In the genomic region with DNA sequence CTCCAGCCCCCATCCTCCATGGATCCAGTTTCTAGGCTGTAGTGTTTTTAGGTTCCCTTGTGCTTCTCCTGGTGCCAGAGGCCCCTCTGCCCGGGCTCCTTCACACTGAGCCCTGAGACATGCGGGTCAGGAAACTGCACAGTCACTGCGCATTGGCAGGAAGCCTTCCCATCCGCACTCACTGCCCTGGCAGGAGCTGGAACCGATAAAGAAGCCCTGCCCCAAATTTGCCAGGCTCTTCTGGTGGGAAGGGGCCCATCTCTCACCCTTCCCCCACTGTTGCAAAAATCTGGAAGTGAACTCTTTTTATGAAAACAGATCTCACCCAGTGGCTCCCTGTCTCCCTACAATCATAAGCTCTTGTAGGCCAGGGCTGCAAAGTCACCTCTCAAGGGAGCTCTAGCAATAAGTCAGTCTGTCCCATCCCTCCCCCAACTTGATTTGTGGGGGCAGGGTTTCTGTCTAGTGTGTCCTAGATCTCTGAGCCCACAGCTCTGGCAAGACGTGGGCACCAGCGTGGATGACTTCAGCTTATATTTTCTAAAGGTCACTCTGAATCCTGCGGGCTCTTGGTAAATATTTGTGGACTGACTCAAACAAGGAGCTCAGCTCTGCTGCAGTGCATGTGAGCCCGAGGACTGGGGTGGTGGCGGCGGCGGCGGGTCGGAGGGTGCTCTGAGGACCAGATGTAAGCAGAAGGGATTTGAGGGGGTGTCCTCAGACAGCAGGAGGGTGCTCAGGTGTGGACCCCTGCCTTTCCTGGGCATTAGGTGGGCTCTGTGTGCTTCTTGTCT, we compare ENCODE assay signal across 7 mouse cellular contexts. TPM values are rescaled to one million over a fixed set of nuclear protein-coding genes. Genes with fewer than 3 reads are reported as not detected.
DNase-seq lines count a peak whose midpoint lies in the region; ATAC-seq lines count a peak whose summit lies in the region.

No protein-coding gene starts in this region.

- WGBS in embryonic facial prominence, embryonic 13.5 days = 32% methylated on average over 14 of the region's 14 CpGs
- WGBS in heart, embryonic 15.5 days = 33% methylated on average over 14 of the region's 14 CpGs

- peak; percentile 23 for DNase-seq in ES-CJ7 (ENCODE audit: low read depth, low spot score)
- peak; percentile 96 for DNase-seq in adipocyte (ENCODE audit: low spot score)
- peak; percentile 85 for DNase-seq in kidney, postnatal 14 days
- peak; percentile 83 for DNase-seq in lung, postnatal 25 days (ENCODE audit: low spot score)
- peak; percentile 78 to 89 for DNase-seq in spleen, postnatal 10 days (ENCODE audit: low spot score in 2 of 2)

- peaks cover 71% of the 10 kb centered on the region for H3K4me1 ChIP-seq in embryonic facial prominence, embryonic 13.5 days
- peaks cover 86% of the 10 kb centered on the region for H3K4me1 ChIP-seq in heart, embryonic 15.5 days (replicated peaks)

- H3K4me3 ChIP-seq in embryonic facial prominence, embryonic 13.5 days = no peak overlapping the region
- H3K4me3 ChIP-seq in heart, embryonic 15.5 days = peak overlapping the region; percentile 12

- no peak for ATAC-seq in embryonic facial prominence, embryonic 13.5 days (ENCODE audit: insufficient number of reproducible peaks, insufficient read depth, low FRiP score, low TSS enrichment, low read depth)
- ATAC-seq in heart, embryonic 15.5 days (replicated peaks; ENCODE audit: insufficient number of reproducible peaks, insufficient read depth, low FRiP score, low read depth) = no peak

- H3K9ac ChIP-seq in embryonic facial prominence, embryonic 13.5 days = peak overlapping the region; percentile 73
- peak overlapping the region; percentile 54 for H3K9ac ChIP-seq in heart, embryonic 15.5 days

- no peaks in the 10 kb centered on the region for H3K27me3 ChIP-seq in embryonic facial prominence, embryonic 13.5 days
- no peaks in the 10 kb centered on the region for H3K27me3 ChIP-seq in heart, embryonic 15.5 days

- H3K9me3 ChIP-seq in embryonic facial prominence, embryonic 13.5 days = no peaks in the 10 kb centered on the region
- no peaks in the 10 kb centered on the region for H3K9me3 ChIP-seq in heart, embryonic 15.5 days (replicated peaks)

- peaks cover 25% of the 10 kb centered on the region for H3K36me3 ChIP-seq in embryonic facial prominence, embryonic 13.5 days
- H3K36me3 ChIP-seq in heart, embryonic 15.5 days = peaks cover 5% of the 10 kb centered on the region; the same call in 1 of the 2 replicates

- peak overlapping the region; percentile 98 for H3K27ac ChIP-seq in embryonic facial prominence, embryonic 13.5 days
- peak overlapping the region; percentile 98 for H3K27ac ChIP-seq in heart, embryonic 15.5 days

- H3K4me2 ChIP-seq in embryonic facial prominence, embryonic 13.5 days = peak overlapping the region; percentile 63
- H3K4me2 ChIP-seq in heart, embryonic 15.5 days = peak overlapping the region; percentile 58

RNA-seq across cellular contexts. Expression of a gene that starts 26.8 kb away (rescaled TPM):
- polyA plus RNA-seq in embryonic facial prominence, embryonic 13.5 days (2015; fragmentation: Nextera tagmentation; extraction: Ambion mirVana) = 30.6 and 34.0 TPM in 2 replicates
- polyA plus RNA-seq in heart, embryonic 15.5 days (2015; fragmentation: Nextera tagmentation; extraction: Ambion mirVana) = 25.1 and 35.1 TPM in 2 replicates

RNA-seq across cellular contexts. Expression of a gene that starts 29.4 kb away (rescaled TPM):
- 3.1 and 4.5 TPM in 2 replicates for polyA plus RNA-seq in embryonic facial prominence, embryonic 13.5 days (2015; fragmentation: Nextera tagmentation; extraction: Ambion mirVana)
- 3.2 and 4.2 TPM in 2 replicates for polyA plus RNA-seq in heart, embryonic 15.5 days (2015; fragmentation: Nextera tagmentation; extraction: Ambion mirVana)

RNA-seq across cellular contexts. Expression of a gene that starts 45.7 kb away (rescaled TPM):
- 3.8 and 4.7 TPM in 2 replicates for polyA plus RNA-seq in embryonic facial prominence, embryonic 13.5 days (2015; fragmentation: Nextera tagmentation; extraction: Ambion mirVana)
- 1.2 and 2.0 TPM in 2 replicates for polyA plus RNA-seq in heart, embryonic 15.5 days (2015; fragmentation: Nextera tagmentation; extraction: Ambion mirVana)

Comparison
In these comparisons a context has a peak if more than half of its experiments do, and no peak if none do; other contexts are left out.
1. DNase-seq: peak in every context shown above with its lines; median percentile 96 in adipocyte; 85 in kidney, postnatal 14 days; 84 in spleen, postnatal 10 days; 83 in lung, postnatal 25 days; 23 in ES-CJ7.